Mouse (Mus musculus) liver, embryonic 14.5 days (tissue): ENCODE data around the gene Fam8a1. TPM values are rescaled to one million over a fixed set of nuclear protein-coding genes. Genes with fewer than 3 reads are reported as not detected.

Experiments used
- ATAC-seq: fragments of 200-750 bp; cut with Nextera tagmentation; 2 replicates; pipeline ENCODE4 v1.8.0; 2017; ENCODE audit warnings: moderate number of reproducible peaks, mild to moderate bottlenecking, moderate library complexity; ENCODE audit not compliant: insufficient read depth
- DNase-seq, 3 experiments: peaks; one replicate each; pipeline ENCODE4 v3.0.0-alpha.2; 2012 to 2013; ENCODE audit warnings: low read depth in 3 of 3, low spot score in 3 of 3
- H3K27ac ChIP-seq: fragments of 300-500 bp; sonication (generic); 2 replicates; pipeline ENCODE4 v1.5.1; 2014; ENCODE audit warnings: moderate library complexity, mild to moderate bottlenecking, control low read depth, inconsistent platforms
- H3K27me3 ChIP-seq: fragments of 300-500 bp; sonication (generic); 2 replicates; pipeline ENCODE4 v1.6.1; 2014; ENCODE audit warnings: mild to moderate bottlenecking, low read length, moderate library complexity; ENCODE audit not compliant: control insufficient read depth, insufficient read depth
- H3K36me3 ChIP-seq: fragments of 300-500 bp; sonication (generic); replicated peaks from 2 replicates; pipeline ENCODE4 v1.6.1; 2014; ENCODE audit warnings: low read depth; ENCODE audit not compliant: control insufficient read depth, insufficient read depth
- H3K4me1 ChIP-seq, 2 experiments: fragments of 200-500 bp in 1 of 2; fragments of 300-500 bp in 1 of 2; sonication (generic) in 1 of 2; replicated peaks; 2 replicates each; pipeline ENCODE4 v1.6.1; 2012 to 2014; ENCODE audit warnings: antibody characterized with exemption in 1 of 2, inconsistent platforms in 1 of 2, low read length in 1 of 2; ENCODE audit not compliant: control insufficient read depth in 2 of 2, insufficient read depth in 2 of 2
- H3K4me2 ChIP-seq: fragments of 300-500 bp; sonication (generic); 2 replicates; pipeline ENCODE4 v1.6.1; 2014; ENCODE audit warnings: low read depth, mild to moderate bottlenecking, control low read depth, moderate library complexity
- H3K4me3 ChIP-seq, 2 experiments: fragments of 200-500 bp in 1 of 2; fragments of 300-500 bp in 1 of 2; sonication (generic) in 1 of 2; 2 replicates each; pipeline ENCODE4 v1.5.1; 2012 to 2014; ENCODE audit warnings: low read depth in 2 of 2, low read length in 2 of 2, mild to moderate bottlenecking in 2 of 2, control low read depth in 1 of 2, inconsistent platforms in 1 of 2, moderate library complexity in 1 of 2; ENCODE audit not compliant: insufficient read depth in 1 of 2
- H3K9ac ChIP-seq: fragments of 300-500 bp; sonication (generic); replicated peaks from 2 replicates; pipeline ENCODE4 v1.6.1; 2014; ENCODE audit warnings: mild to moderate bottlenecking, control low read depth, moderate library complexity
- H3K9me3 ChIP-seq: fragments of 300-500 bp; sonication (generic); 2 replicates; pipeline ENCODE4 v1.6.1; 2016; ENCODE audit warnings: low read length, mixed read lengths; ENCODE audit not compliant: control insufficient read depth
- CTCF ChIP-seq: IDR thresholded peaks from 2 replicates; pipeline ENCODE4 v1.5.1; 2016; ENCODE audit warnings: antibody characterized with exemption, low read depth, control low read depth
- EP300 ChIP-seq: IDR thresholded peaks from 2 replicates; pipeline ENCODE4 v1.6.1; 2016; ENCODE audit warnings: antibody characterized with exemption, low read depth
- WGBS: fragments of 180-500 bp; shearing (Covaris S2); extraction: QIAGEN DNeasy Blood & Tissue Kit; methylation state at CpG from one replicate; pipeline ENCODE4 v1.1.7; 2014; ENCODE audit not compliant: insufficient replicate concordance; 5-methylcytosine and 5-hydroxymethylcytosine counted together
- polyA plus RNA-seq, 2 experiments: library from polyadenylated mRNA; depleted of rRNA in 1 of 2; stranded (reverse) in 1 of 2; unstranded in 1 of 2; fragments of >200 nt; fragmentation: Nextera tagmentation in 1 of 2; extraction: Ambion mirVana in 1 of 2; gene quantifications; 2 replicates each; pipeline versions ENCODE4 v1.2.1 to v1.2.3; 2012 to 2014

Fam8a1 gene
- polyA plus RNA-seq (2012; rRNA removed) (4.7 and 7.7 TPM in 2 replicates), polyA plus RNA-seq (2014; fragmentation: Nextera tagmentation; extraction: Ambion mirVana) (2.6 and 3.1 TPM in 2 replicates)

- Histone ChIP-seq H3K27ac (peak within 1 kb of the TSS; percentile 53), H3K9ac (peak within 1 kb of the TSS; percentile 71), H3K4me1 (peaks cover 7 to 8% of the 10 kb centered on the region in 2 experiments), H3K4me2 (peak within 1 kb of the TSS; percentile 86), H3K27me3 (no peaks in the 10 kb centered on the region), H3K36me3 (peaks cover 21% of the 10 kb centered on the region), H3K9me3 (no peaks in the 10 kb centered on the region), H3K4me3 (peak within 1 kb of the TSS; percentile 66 to 98)
- TF ChIP-seq CTCF: no peak
- DNase-seq (peak; percentile 76 to 81 (median 77)), ATAC-seq (peak; percentile 93)
- 2% methylated on average over 43 of the region's 46 CpGs for WGBS
Measured at GRCm38 (mm10) chr13:46669048-46669619, at the start of gene Fam8a1. TSS of gene Fam8a1 (plus strand) at chr13:46669522.

GRCm38 (mm10) chr13:46619633-46620032 is 49.7 kb upstream of the Fam8a1 start:
- DNase-seq (no peak), ATAC-seq (no peak)
- no peaks in the 10 kb centered on the region for H3K9me3 ChIP-seq
- WGBS: 38% methylated on average over 11 of the region's 11 CpGs
- no peak overlapping the region for H3K4me2 ChIP-seq
- TF ChIP-seq CTCF (no peak), EP300 (no peak)
- H3K27me3 ChIP-seq: no peaks in the 10 kb centered on the region
- H3K4me1 ChIP-seq: peaks cover 0 to 3% of the 10 kb centered on the region in 2 experiments; a peak in 2 of 4 replicates
- no peak overlapping the region for H3K9ac ChIP-seq
- no peak overlapping the region for H3K27ac ChIP-seq
- no peak overlapping the region for H3K4me3 ChIP-seq
- no peaks in the 10 kb centered on the region for H3K36me3 ChIP-seq

DNA sequence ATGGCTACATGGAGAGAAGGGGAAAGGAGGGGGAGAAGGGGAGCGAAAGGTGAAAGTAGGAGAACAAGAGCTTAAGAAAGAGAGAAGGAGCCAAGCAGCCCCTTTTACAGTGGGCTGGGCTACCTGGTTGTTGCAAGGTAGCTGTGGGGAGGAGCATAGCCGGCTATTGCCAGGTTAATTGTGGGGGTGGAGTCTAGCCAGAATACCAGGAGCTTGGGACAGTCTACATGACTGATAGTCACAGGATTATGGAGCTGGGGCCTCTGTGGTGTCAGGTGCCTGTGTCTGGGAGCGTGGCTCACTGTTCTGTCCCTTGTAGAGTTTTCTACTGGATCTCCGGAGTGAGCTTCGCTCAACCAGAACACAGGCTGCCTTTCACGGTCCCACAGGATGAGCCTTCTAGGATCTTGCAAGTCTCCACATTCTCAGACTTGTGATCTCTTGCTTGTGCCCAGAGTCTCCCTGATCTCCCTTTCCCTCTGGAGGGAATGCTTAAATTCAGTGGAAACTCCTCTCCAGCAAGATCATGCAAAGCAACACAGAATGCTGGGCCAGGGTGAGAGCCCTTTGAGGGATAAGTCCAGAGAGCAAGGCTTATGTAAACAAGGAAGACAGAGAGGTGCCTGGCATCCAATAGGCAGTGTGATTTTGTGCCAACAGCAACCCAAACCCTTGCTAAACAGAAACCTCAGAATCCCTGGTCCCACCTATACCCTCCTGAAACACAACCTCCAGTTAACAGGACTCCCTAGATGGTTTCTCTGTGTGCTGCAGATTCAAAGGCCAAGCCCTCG is 48.2 kb upstream of the Fam8a1 start:
- no peak overlapping the region for H3K4me3 ChIP-seq
- DNase-seq: no peak
- peaks cover 0 to 3% of the 10 kb centered on the region in 2 experiments; a peak in 2 of 4 replicates for H3K4me1 ChIP-seq
- H3K4me2 ChIP-seq: no peak overlapping the region
- no peaks in the 10 kb centered on the region for H3K27me3 ChIP-seq
- TF ChIP-seq EP300 (no peak), CTCF (no peak)
- H3K27ac ChIP-seq: no peak overlapping the region
- no peaks in the 10 kb centered on the region for H3K9me3 ChIP-seq
- H3K9ac ChIP-seq: no peak overlapping the region
- no peak for ATAC-seq
- 62% methylated on average over 7 of the region's 7 CpGs for WGBS
- H3K36me3 ChIP-seq: no peaks in the 10 kb centered on the region

GRCm38 (mm10) chr13:46626608-46627007 is 42.7 kb upstream of the Fam8a1 start:
- H3K36me3 ChIP-seq: no peaks in the 10 kb centered on the region

DNA sequence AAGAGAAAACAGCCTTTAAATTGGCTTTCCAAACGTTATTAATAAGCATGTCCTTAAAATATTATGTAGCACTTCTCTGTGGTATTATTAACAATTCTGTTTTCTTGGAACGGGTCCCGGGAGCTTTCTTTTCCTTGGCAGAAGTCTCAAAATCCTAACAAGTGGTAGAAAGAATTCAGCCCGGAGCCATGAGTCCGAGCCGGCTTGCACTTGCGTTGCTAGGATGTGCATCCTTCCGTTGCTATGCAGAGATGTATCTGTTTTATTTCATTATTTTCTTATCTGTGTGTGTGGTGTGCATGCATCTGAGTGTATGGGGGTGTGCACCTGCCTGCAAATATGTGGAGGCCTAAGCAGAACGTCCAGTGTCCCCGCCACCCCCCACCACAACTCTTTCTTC is 41.5 kb upstream of the Fam8a1 start:
- H3K36me3 ChIP-seq: no peaks in the 10 kb centered on the region

More at GRCm38 (mm10) chr13:46626608-46627007, 42.7 kb upstream of the Fam8a1 start:
- no peaks in the 10 kb centered on the region for H3K9me3 ChIP-seq
- TF ChIP-seq CTCF: no peak
- no peak for TF ChIP-seq EP300
- no peak overlapping the region for H3K9ac ChIP-seq
- no peaks in the 10 kb centered on the region for H3K4me1 ChIP-seq
- no peaks in the 10 kb centered on the region for H3K27me3 ChIP-seq
- DNase-seq (no peak), ATAC-seq (no peak)
- H3K4me3 ChIP-seq: no peak overlapping the region
- H3K4me2 ChIP-seq: no peak overlapping the region
- no peak overlapping the region for H3K27ac ChIP-seq
- 75% methylated on average over 9 of the region's 9 CpGs for WGBS

More for the DNA sequence above, 41.5 kb upstream of the Fam8a1 start:
- Histone ChIP-seq H3K9ac (no peak overlapping the region), H3K4me3 (no peak overlapping the region), H3K4me1 (0 out of 4 replicates have a peak, but pooled peaks cover 0 to 2% of the 10 kb centered on the region in 2 experiments), H3K27ac (no peak overlapping the region), H3K27me3 (no peaks in the 10 kb centered on the region), H3K9me3 (no peaks in the 10 kb centered on the region), H3K4me2 (no peak overlapping the region)
- 75% methylated on average over 10 of the region's 10 CpGs for WGBS
- ATAC-seq (no peak), DNase-seq (no peak)
- TF ChIP-seq CTCF: no peak
